Comparison of ENCODE assay signal across 18 mouse cellular contexts in the genomic region with DNA sequence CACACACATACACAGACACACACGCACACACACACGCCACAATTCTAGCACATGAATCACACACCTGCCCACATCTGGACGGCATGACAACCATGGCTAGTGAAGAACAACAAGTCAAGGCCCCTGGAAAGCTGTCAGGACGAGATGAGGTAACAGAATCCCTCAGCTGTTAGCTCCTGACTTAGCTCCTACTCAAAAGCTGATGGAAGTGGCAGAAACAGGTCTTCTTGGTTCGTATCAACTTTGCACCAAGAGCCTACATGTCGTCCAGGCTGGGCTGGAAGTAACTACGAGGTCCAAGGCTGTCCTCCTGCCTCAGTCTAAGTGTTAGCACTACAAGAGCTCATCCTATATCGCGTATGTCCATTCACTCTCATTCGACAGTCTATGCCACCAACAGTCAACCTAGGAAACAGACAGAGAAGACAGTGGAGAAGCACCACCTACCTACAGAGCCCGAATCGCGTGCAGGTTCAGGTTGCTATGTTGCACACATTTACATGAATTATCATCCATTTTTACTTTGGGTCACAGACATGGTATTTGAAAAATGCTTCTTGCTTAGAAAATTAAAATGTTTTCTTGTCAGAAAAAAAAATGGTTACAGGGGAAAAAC. TPM values are rescaled to one million over a fixed set of nuclear protein-coding genes. Genes with fewer than 3 reads are reported as not detected.
DNase-seq lines count a peak whose midpoint lies in the region; ATAC-seq lines count a peak whose summit lies in the region.
"Had no signal": no experiment of that assay in that cellular context is flagged by ENCODE, and none has a peak within 500 bp of the region (broad histone marks: within the 10 kb centered on the region; RNA-seq: fewer than 3 reads in every experiment).

No protein-coding gene starts in this region.

- no peaks in the 10 kb centered on the region for H3K27me3 ChIP-seq in liver, embryonic 11.5 days (replicated peaks; ENCODE audit: control insufficient read depth, insufficient read depth, low read length)
- no peaks in the 10 kb centered on the region for H3K27me3 ChIP-seq in liver, embryonic 12.5 days (replicated peaks)
- H3K27me3 ChIP-seq: hindbrain, embryonic 15.5 days; neural tube, embryonic 12.5 days; stomach, embryonic 15.5 days had no signal

- H3K9ac ChIP-seq in liver, embryonic 11.5 days (ENCODE audit: low read depth, low read length): no peak overlapping the region
- H3K9ac ChIP-seq in liver, embryonic 12.5 days: no peak overlapping the region
- H3K9ac ChIP-seq: forebrain, embryonic 13.5 days; hindbrain, embryonic 15.5 days; lung, embryonic 14.5 days; neural tube, embryonic 12.5 days; stomach, embryonic 15.5 days had no signal

- intact Hi-C loops in gastrocnemius, postnatal 14 days (cut with DNase I; ENCODE audit: low total_unique reads): no loop called here
- intact Hi-C loops in gastrocnemius, postnatal 36 days (cut with DNase I): loop anchor here (5.0 kb wide), 1 partner anchor 36 kb away; a partner anchor contains a TSS

- WGBS in liver, embryonic 11.5 days: 89% methylated on average over 13 of the region's 13 CpGs
- 80% methylated on average over 13 of the region's 13 CpGs for WGBS in liver, embryonic 12.5 days (ENCODE audit: insufficient replicate concordance)

- DNase-seq in gastrocnemius, postnatal 14 days: peak; percentile 35
- DNase-seq in gastrocnemius, postnatal 36 days: no peak
- DNase-seq in liver, embryonic 11.5 days (ENCODE audit: low spot score): no peak
- peak; percentile 80 for DNase-seq in skeletal muscle tissue, adult 2 months (ENCODE audit: low read depth, low spot score)
- DNase-seq in embryo, embryonic 10 days (ENCODE audit: low spot score): no peak
- DNase-seq: cerebellum, adult 9-10 months had no signal

- H3K9me3 ChIP-seq in liver, embryonic 11.5 days (ENCODE audit: control insufficient read depth, low read length): no peaks in the 10 kb centered on the region
- H3K9me3 ChIP-seq in liver, embryonic 12.5 days (replicated peaks): no peaks in the 10 kb centered on the region
- H3K9me3 ChIP-seq: forebrain, embryonic 13.5 days; hindbrain, embryonic 15.5 days; neural tube, embryonic 12.5 days; stomach, embryonic 15.5 days had no signal

- no peak for ATAC-seq in liver, embryonic 11.5 days (replicated peaks; ENCODE audit: low FRiP score)
- ATAC-seq in liver, embryonic 12.5 days: no peak
- ATAC-seq: forebrain, embryonic 13.5 days had no signal

- H3K27ac ChIP-seq in liver, embryonic 11.5 days (ENCODE audit: low read depth, low read length): peak overlapping the region; percentile 40; the same call in 1 of the 2 replicates
- H3K27ac ChIP-seq in liver, embryonic 12.5 days: no peak overlapping the region
- H3K27ac ChIP-seq in brown adipose tissue, adult 24 weeks (replicated peaks; ENCODE audit: low read depth, low read length): peak overlapping the region; percentile 82
- H3K27ac ChIP-seq: forebrain, embryonic 13.5 days; hindbrain, embryonic 15.5 days; neural tube, embryonic 12.5 days; stomach, embryonic 15.5 days had no signal

- H3K4me2 ChIP-seq in liver, embryonic 11.5 days: no peak overlapping the region
- H3K4me2 ChIP-seq in liver, embryonic 12.5 days: no peak overlapping the region
- H3K4me2 ChIP-seq: forebrain, embryonic 13.5 days; hindbrain, embryonic 15.5 days; neural tube, embryonic 12.5 days; stomach, embryonic 15.5 days had no signal

- no peaks in the 10 kb centered on the region for H3K36me3 ChIP-seq in liver, embryonic 11.5 days (ENCODE audit: control insufficient read depth, insufficient read depth, low read length)
- H3K36me3 ChIP-seq in liver, embryonic 12.5 days: no peaks in the 10 kb centered on the region
- H3K36me3 ChIP-seq: hindbrain, embryonic 15.5 days; neural tube, embryonic 12.5 days; stomach, embryonic 15.5 days had no signal

- no peak overlapping the region for H3K4me3 ChIP-seq in liver, embryonic 11.5 days (ENCODE audit: low read depth, low read length)
- no peak overlapping the region for H3K4me3 ChIP-seq in liver, embryonic 12.5 days
- peak overlapping the region; percentile 22 for H3K4me3 ChIP-seq in brown adipose tissue, adult 24 weeks (ENCODE audit: insufficient read depth, low read depth, low read length)
- H3K4me3 ChIP-seq: forebrain, embryonic 13.5 days; hindbrain, embryonic 15.5 days; neural tube, embryonic 12.5 days; stomach, embryonic 15.5 days had no signal

- peaks cover 68% of the 10 kb centered on the region for H3K4me1 ChIP-seq in liver, embryonic 11.5 days (replicated peaks; ENCODE audit: control insufficient read depth, insufficient read depth, low read length)
- peaks cover 91% of the 10 kb centered on the region for H3K4me1 ChIP-seq in liver, embryonic 12.5 days
- peaks cover 16% of the 10 kb centered on the region for H3K4me1 ChIP-seq in brown adipose tissue, adult 24 weeks (ENCODE audit: control insufficient read depth, insufficient read depth, insufficient read length, low read length)
- H3K4me1 ChIP-seq: stomach, embryonic 15.5 days had no signal

RNA-seq across cellular contexts. Expression of a gene that starts 28.8 kb away (rescaled TPM):
- total RNA-seq in gastrocnemius, postnatal 14 days (2021): 100 to 1,000 TPM in 1 of 2 experiments, 10 to 100 TPM in 1; 100.0 to 110 TPM
- 100 to 1,000 TPM; 103 to 135 TPM for total RNA-seq in gastrocnemius, postnatal 36 days (2021)
- polyA plus RNA-seq in liver, embryonic 11.5 days (2014; fragmentation: Nextera tagmentation; extraction: Ambion mirVana): 46.0 and 50.1 TPM in 2 replicates
- 31.6 and 33.7 TPM in 2 replicates for polyA plus RNA-seq in liver, embryonic 12.5 days (2016; fragmentation: Nextera tagmentation; extraction: Ambion mirVana)
- polyA plus RNA-seq in brown adipose tissue, adult 24 weeks (2012; ENCODE audit: insufficient read depth, insufficient read length, missing spikeins): 15.1 and 18.4 TPM in 2 replicates

RNA-seq across cellular contexts. Expression of a gene that starts 37.4 kb away (rescaled TPM):
- total RNA-seq in gastrocnemius, postnatal 14 days (2021): 10 to 100 TPM; 17.9 to 21.5 TPM
- total RNA-seq in gastrocnemius, postnatal 36 days (2021): 10 to 100 TPM in 1 of 2 experiments, 1 to 10 TPM in 1; 8.4 to 11.8 TPM
- polyA plus RNA-seq in liver, embryonic 11.5 days (2014; fragmentation: Nextera tagmentation; extraction: Ambion mirVana): 26.3 and 27.8 TPM in 2 replicates
- 16.0 and 17.7 TPM in 2 replicates for polyA plus RNA-seq in liver, embryonic 12.5 days (2016; fragmentation: Nextera tagmentation; extraction: Ambion mirVana)
- 18.9 and 34.2 TPM in 2 replicates for polyA plus RNA-seq in brown adipose tissue, adult 24 weeks (2012; ENCODE audit: insufficient read depth, insufficient read length, missing spikeins)

RNA-seq across cellular contexts. Expression of a gene that starts 51.0 kb away (rescaled TPM):
- 1 to 10 TPM; 5.6 to 7.1 TPM for total RNA-seq in gastrocnemius, postnatal 14 days (2021)
- total RNA-seq in gastrocnemius, postnatal 36 days (2021): 1 to 10 TPM; 4.4 to 5.0 TPM
- polyA plus RNA-seq in liver, embryonic 11.5 days (2014; fragmentation: Nextera tagmentation; extraction: Ambion mirVana): 3.1 and 3.8 TPM in 2 replicates
- polyA plus RNA-seq in liver, embryonic 12.5 days (2016; fragmentation: Nextera tagmentation; extraction: Ambion mirVana): 2.1 and 2.4 TPM in 2 replicates
- 9.4 and 11.1 TPM in 2 replicates for polyA plus RNA-seq in brown adipose tissue, adult 24 weeks (2012; ENCODE audit: insufficient read depth, insufficient read length, missing spikeins)

RNA-seq across cellular contexts. Expression of a gene that starts 59.0 kb away (rescaled TPM):
- not detected for total RNA-seq in gastrocnemius, postnatal 14 days (2021)
- total RNA-seq in gastrocnemius, postnatal 36 days (2021): not detected
- not detected in 2 replicates for polyA plus RNA-seq in liver, embryonic 11.5 days (2014; fragmentation: Nextera tagmentation; extraction: Ambion mirVana)
- not detected in 2 replicates for polyA plus RNA-seq in liver, embryonic 12.5 days (2016; fragmentation: Nextera tagmentation; extraction: Ambion mirVana)
- polyA plus RNA-seq in brown adipose tissue, adult 24 weeks (2012; ENCODE audit: insufficient read depth, insufficient read length, missing spikeins): not detected in 2 replicates
- total RNA-seq: adrenal gland, adult 2 months; ES-E14; heart, postnatal 10 days; layer of hippocampus, postnatal 14 days; megakaryocyte progenitor cell, adult 5-6 weeks had no signal
- polyA plus RNA-seq: adrenal gland, adult 2 months; forebrain, embryonic 13.5 days; lung, embryonic 14.5 days; stomach, embryonic 15.5 days had no signal

Comparison
In these comparisons a context has a peak if more than half of its experiments do, and no peak if none do; other contexts are left out.
1. DNase-seq: peak in gastrocnemius, postnatal 14 days (single experiment) and skeletal muscle tissue, adult 2 months (single experiment); none in gastrocnemius, postnatal 36 days (0 of 2), liver, embryonic 11.5 days (single experiment) and embryo, embryonic 10 days (single experiment).